Mouse (Mus musculus): Measurements from ENCODE around the gene Ccl2. TPM values are rescaled to one million over a fixed set of nuclear protein-coding genes. Genes with fewer than 3 reads are reported as not detected.
A peak's percentile ranks its signal among the peaks of the same experiment; 100 is the strongest.

The Ccl2 gene
- polyA plus RNA-seq, 1 experiment from 2014 or later = 8.3 TPM

- no peaks in the 10 kb centered on the region for H3K27me3 ChIP-seq (replicated peaks; ENCODE audit: control insufficient read depth, insufficient read depth, low read length)
- no peak overlapping the region for H3K9ac ChIP-seq (ENCODE audit: low read depth, low read length)
- no peak overlapping the region for H3K4me2 ChIP-seq (ENCODE audit: low read depth, low read length)
- H3K27ac ChIP-seq (ENCODE audit: low read length) = no peak overlapping the region
- no peak for ATAC-seq
- H3K9me3 ChIP-seq (ENCODE audit: control insufficient read depth, low read length) = no peaks in the 10 kb centered on the region
- 42% methylated on average over 6 of the region's 6 CpGs for WGBS
- no peaks in the 10 kb centered on the region for H3K36me3 ChIP-seq (ENCODE audit: control insufficient read depth, insufficient read depth, low read length)
- no peak overlapping the region for H3K4me3 ChIP-seq (ENCODE audit: low read length)
- no peaks in the 10 kb centered on the region for H3K4me1 ChIP-seq (ENCODE audit: control insufficient read depth, insufficient read depth, low read length)
Measured at GRCm38 (mm10) chr11:82047746-82048415, 12.5 kb downstream of the Ccl2 start.

- no peak overlapping the region for H3K4me3 ChIP-seq (ENCODE audit: low read length)
- no peaks in the 10 kb centered on the region for H3K4me1 ChIP-seq (ENCODE audit: control insufficient read depth, insufficient read depth, low read length)
- no peak overlapping the region for H3K4me2 ChIP-seq (ENCODE audit: low read depth, low read length)
- ATAC-seq = no peak
- H3K9me3 ChIP-seq (ENCODE audit: control insufficient read depth, low read length) = no peaks in the 10 kb centered on the region
- H3K27ac ChIP-seq (ENCODE audit: low read length) = no peak overlapping the region
- no peak overlapping the region for H3K9ac ChIP-seq (ENCODE audit: low read depth, low read length)
- no peaks in the 10 kb centered on the region for H3K27me3 ChIP-seq (replicated peaks; ENCODE audit: control insufficient read depth, insufficient read depth, low read length)
- 78% methylated on average over 7 of the region's 7 CpGs for WGBS
- no peaks in the 10 kb centered on the region for H3K36me3 ChIP-seq (ENCODE audit: control insufficient read depth, insufficient read depth, low read length)
Measured at GRCm38 (mm10) chr11:82053849-82054248, 18.5 kb downstream of the Ccl2 start.

- Histone ChIP-seq H3K36me3 (ENCODE audit: control insufficient read depth, insufficient read depth, low read length) (no peaks in the 10 kb centered on the region), H3K27ac (ENCODE audit: low read length) (peak within 1 kb of the TSS; percentile 15), H3K4me3 (ENCODE audit: low read length) (peak within 1 kb of the TSS; percentile 36), H3K27me3 (replicated peaks; ENCODE audit: control insufficient read depth, insufficient read depth, low read length) (no peaks in the 10 kb centered on the region), H3K4me1 (ENCODE audit: control insufficient read depth, insufficient read depth, low read length) (no peaks in the 10 kb centered on the region), H3K9me3 (ENCODE audit: control insufficient read depth, low read length) (no peaks in the 10 kb centered on the region), H3K9ac (ENCODE audit: low read depth, low read length) (peak within 1 kb of the TSS; percentile 8; the same call in 1 of the 2 replicates), H3K4me2 (ENCODE audit: low read depth, low read length) (peak within 1 kb of the TSS; percentile 20; the same call in 1 of the 2 replicates)
- peak; percentile 38; the same call in 1 of the 2 replicates for ATAC-seq
- 70% methylated on average over 6 of the region's 6 CpGs for WGBS
Measured at GRCm38 (mm10) chr11:82057646-82058045, 22.3 kb downstream of the Ccl2 start, which contains the start of gene Ccl11. TSS of gene Ccl11 (plus strand) at chr11:82057823.

GRCm38 (mm10) chr11:82062226-82062625 is 26.9 kb downstream of the Ccl2 start:
- Histone ChIP-seq H3K9ac (ENCODE audit: low read depth, low read length) (no peak overlapping the region), H3K27ac (ENCODE audit: low read length) (no peak overlapping the region), H3K9me3 (ENCODE audit: control insufficient read depth, low read length) (no peaks in the 10 kb centered on the region), H3K4me2 (ENCODE audit: low read depth, low read length) (no peak overlapping the region), H3K4me1 (ENCODE audit: control insufficient read depth, insufficient read depth, low read length) (no peaks in the 10 kb centered on the region), H3K36me3 (ENCODE audit: control insufficient read depth, insufficient read depth, low read length) (no peaks in the 10 kb centered on the region), H3K27me3 (replicated peaks; ENCODE audit: control insufficient read depth, insufficient read depth, low read length) (no peaks in the 10 kb centered on the region), H3K4me3 (ENCODE audit: low read length) (no peak overlapping the region)
- no peak for ATAC-seq
- WGBS = 74% methylated on average over 3 of the region's 3 CpGs

- no peak overlapping the region for H3K4me3 ChIP-seq (ENCODE audit: low read length)
- no peaks in the 10 kb centered on the region for H3K4me1 ChIP-seq (ENCODE audit: control insufficient read depth, insufficient read depth, low read length)
- no peak overlapping the region for H3K27ac ChIP-seq (ENCODE audit: low read length)
- H3K9me3 ChIP-seq (ENCODE audit: control insufficient read depth, low read length) = no peaks in the 10 kb centered on the region
- H3K4me2 ChIP-seq (ENCODE audit: low read depth, low read length) = no peak overlapping the region
- no peaks in the 10 kb centered on the region for H3K27me3 ChIP-seq (replicated peaks; ENCODE audit: control insufficient read depth, insufficient read depth, low read length)
- no peak overlapping the region for H3K9ac ChIP-seq (ENCODE audit: low read depth, low read length)
- 85% methylated on average over 2 of the region's 2 CpGs for WGBS
- H3K36me3 ChIP-seq (ENCODE audit: control insufficient read depth, insufficient read depth, low read length) = no peaks in the 10 kb centered on the region
- no peak for ATAC-seq
Measured at GRCm38 (mm10) chr11:82063454-82063853, 28.1 kb downstream of the Ccl2 start.

- H3K4me2 ChIP-seq (ENCODE audit: low read depth, low read length) = no peak overlapping the region
- H3K27ac ChIP-seq (ENCODE audit: low read length) = no peak overlapping the region
- no peak for ATAC-seq
- no peak overlapping the region for H3K4me3 ChIP-seq (ENCODE audit: low read length)
- 79% methylated on average over 7 of the region's 7 CpGs for WGBS
- H3K4me1 ChIP-seq (ENCODE audit: control insufficient read depth, insufficient read depth, low read length) = no peaks in the 10 kb centered on the region
- H3K9ac ChIP-seq (ENCODE audit: low read depth, low read length) = no peak overlapping the region
- H3K36me3 ChIP-seq (ENCODE audit: control insufficient read depth, insufficient read depth, low read length) = no peaks in the 10 kb centered on the region
- H3K9me3 ChIP-seq (ENCODE audit: control insufficient read depth, low read length) = no peaks in the 10 kb centered on the region
- no peaks in the 10 kb centered on the region for H3K27me3 ChIP-seq (replicated peaks; ENCODE audit: control insufficient read depth, insufficient read depth, low read length)
Measured at GRCm38 (mm10) chr11:82066953-82067571, 31.7 kb downstream of the Ccl2 start.

GRCm38 (mm10) chr11:82071076-82071475 is 35.7 kb downstream of the Ccl2 start:
- no peak for ATAC-seq
- H3K4me1 ChIP-seq (ENCODE audit: control insufficient read depth, insufficient read depth, low read length) = no peaks in the 10 kb centered on the region
- no peak overlapping the region for H3K27ac ChIP-seq (ENCODE audit: low read length)
- no peaks in the 10 kb centered on the region for H3K27me3 ChIP-seq (replicated peaks; ENCODE audit: control insufficient read depth, insufficient read depth, low read length)
- H3K4me2 ChIP-seq (ENCODE audit: low read depth, low read length) = no peak overlapping the region
- WGBS = 67% methylated on average over 3 of the region's 3 CpGs
- H3K36me3 ChIP-seq (ENCODE audit: control insufficient read depth, insufficient read depth, low read length) = no peaks in the 10 kb centered on the region
- no peak overlapping the region for H3K4me3 ChIP-seq (ENCODE audit: low read length)
- H3K9me3 ChIP-seq (ENCODE audit: control insufficient read depth, low read length) = no peaks in the 10 kb centered on the region
- H3K9ac ChIP-seq (ENCODE audit: low read depth, low read length) = no peak overlapping the region

GRCm38 (mm10) chr11:82072374-82072773 is 37.0 kb downstream of the Ccl2 start:
- 68% methylated on average over 1 of the region's 1 CpGs for WGBS

GRCm38 (mm10) chr11:82072984-82073383 is 37.6 kb downstream of the Ccl2 start:
- Histone ChIP-seq H3K4me3 (ENCODE audit: low read length) (no peak overlapping the region), H3K27ac (ENCODE audit: low read length) (no peak overlapping the region), H3K9ac (ENCODE audit: low read depth, low read length) (no peak overlapping the region), H3K9me3 (ENCODE audit: control insufficient read depth, low read length) (no peaks in the 10 kb centered on the region), H3K4me2 (ENCODE audit: low read depth, low read length) (no peak overlapping the region), H3K36me3 (ENCODE audit: control insufficient read depth, insufficient read depth, low read length) (no peaks in the 10 kb centered on the region), H3K27me3 (replicated peaks; ENCODE audit: control insufficient read depth, insufficient read depth, low read length) (no peaks in the 10 kb centered on the region), H3K4me1 (ENCODE audit: control insufficient read depth, insufficient read depth, low read length) (no peaks in the 10 kb centered on the region)
- no peak for ATAC-seq
- 77% methylated on average over 3 of the region's 3 CpGs for WGBS

More at GRCm38 (mm10) chr11:82072374-82072773, 37.0 kb downstream of the Ccl2 start:
- no peak overlapping the region for H3K4me2 ChIP-seq (ENCODE audit: low read depth, low read length)
- H3K4me1 ChIP-seq (ENCODE audit: control insufficient read depth, insufficient read depth, low read length) = no peaks in the 10 kb centered on the region
- no peak overlapping the region for H3K27ac ChIP-seq (ENCODE audit: low read length)
- no peak for ATAC-seq
- H3K36me3 ChIP-seq (ENCODE audit: control insufficient read depth, insufficient read depth, low read length) = no peaks in the 10 kb centered on the region
- no peaks in the 10 kb centered on the region for H3K9me3 ChIP-seq (ENCODE audit: control insufficient read depth, low read length)
- H3K27me3 ChIP-seq (replicated peaks; ENCODE audit: control insufficient read depth, insufficient read depth, low read length) = no peaks in the 10 kb centered on the region
- H3K4me3 ChIP-seq (ENCODE audit: low read length) = no peak overlapping the region
- H3K9ac ChIP-seq (ENCODE audit: low read depth, low read length) = no peak overlapping the region
